Mouse (Mus musculus) heart, embryonic 11.5 days (tissue): Measurements from ENCODE around the gene Atp2c2. TPM values are rescaled to one million over a fixed set of nuclear protein-coding genes. Genes with fewer than 3 reads are reported as not detected.

Experiments used
- ATAC-seq: fragments of 200-750 bp; cut with Nextera tagmentation; replicated peaks from 2 replicates; pipeline ENCODE4 v1.8.0; 2017; ENCODE audit warnings: moderate library complexity; ENCODE audit not compliant: insufficient number of reproducible peaks, low FRiP score, low TSS enrichment
- H3K27ac ChIP-seq: fragments of 300-500 bp; sonication (generic); 2 replicates; pipeline ENCODE4 v1.5.1; 2014; ENCODE audit warnings: mild to moderate bottlenecking, low read depth, low read length
- H3K27me3 ChIP-seq: fragments of 300-500 bp; sonication (generic); 2 replicates; pipeline ENCODE4 v1.6.1; 2014; ENCODE audit warnings: mild to moderate bottlenecking, low read length, mixed read lengths; ENCODE audit not compliant: control insufficient read depth, insufficient read depth
- H3K36me3 ChIP-seq: fragments of 300-500 bp; sonication (generic); 2 replicates; pipeline ENCODE4 v1.6.1; 2014; ENCODE audit warnings: mild to moderate bottlenecking, low read length, moderate library complexity, mixed read lengths; ENCODE audit not compliant: control insufficient read depth, insufficient read depth
- H3K4me1 ChIP-seq: fragments of 300-500 bp; sonication (generic); 2 replicates; pipeline ENCODE4 v1.6.1; 2014; ENCODE audit warnings: low read length; ENCODE audit not compliant: control insufficient read depth, insufficient read depth
- H3K4me2 ChIP-seq: fragments of 300-500 bp; sonication (generic); 2 replicates; pipeline ENCODE4 v1.6.1; 2014; ENCODE audit warnings: mild to moderate bottlenecking, moderate library complexity
- H3K4me3 ChIP-seq: fragments of 300-500 bp; sonication (generic); 2 replicates; pipeline ENCODE4 v1.5.1; 2014; ENCODE audit warnings: low read depth, low read length
- H3K9ac ChIP-seq: fragments of 300-500 bp; sonication (generic); 2 replicates; pipeline ENCODE4 v1.6.1; 2014; ENCODE audit warnings: mild to moderate bottlenecking, low read depth, low read length, moderate library complexity
- H3K9me3 ChIP-seq: fragments of 300-500 bp; sonication (generic); replicated peaks from 2 replicates; pipeline ENCODE4 v1.6.1; 2016; ENCODE audit warnings: low read length; ENCODE audit not compliant: control insufficient read depth
- WGBS: fragments of 180-500 bp; shearing (Covaris S2); extraction: QIAGEN DNeasy Blood & Tissue Kit; methylation state at CpG from one replicate; pipeline ENCODE4 v1.1.7; 2014; ENCODE audit not compliant: insufficient replicate concordance; 5-methylcytosine and 5-hydroxymethylcytosine counted together
- polyA plus RNA-seq: library from polyadenylated mRNA; unstranded; fragments of >200 nt; fragmentation: Nextera tagmentation; extraction: Ambion mirVana; gene quantifications from 2 replicates; pipeline ENCODE4 v1.2.1, GENCODE M21; 2014

The Atp2c2 gene
- polyA plus RNA-seq, 1 experiment from 2014 or later = 0.14 TPM

DNA sequence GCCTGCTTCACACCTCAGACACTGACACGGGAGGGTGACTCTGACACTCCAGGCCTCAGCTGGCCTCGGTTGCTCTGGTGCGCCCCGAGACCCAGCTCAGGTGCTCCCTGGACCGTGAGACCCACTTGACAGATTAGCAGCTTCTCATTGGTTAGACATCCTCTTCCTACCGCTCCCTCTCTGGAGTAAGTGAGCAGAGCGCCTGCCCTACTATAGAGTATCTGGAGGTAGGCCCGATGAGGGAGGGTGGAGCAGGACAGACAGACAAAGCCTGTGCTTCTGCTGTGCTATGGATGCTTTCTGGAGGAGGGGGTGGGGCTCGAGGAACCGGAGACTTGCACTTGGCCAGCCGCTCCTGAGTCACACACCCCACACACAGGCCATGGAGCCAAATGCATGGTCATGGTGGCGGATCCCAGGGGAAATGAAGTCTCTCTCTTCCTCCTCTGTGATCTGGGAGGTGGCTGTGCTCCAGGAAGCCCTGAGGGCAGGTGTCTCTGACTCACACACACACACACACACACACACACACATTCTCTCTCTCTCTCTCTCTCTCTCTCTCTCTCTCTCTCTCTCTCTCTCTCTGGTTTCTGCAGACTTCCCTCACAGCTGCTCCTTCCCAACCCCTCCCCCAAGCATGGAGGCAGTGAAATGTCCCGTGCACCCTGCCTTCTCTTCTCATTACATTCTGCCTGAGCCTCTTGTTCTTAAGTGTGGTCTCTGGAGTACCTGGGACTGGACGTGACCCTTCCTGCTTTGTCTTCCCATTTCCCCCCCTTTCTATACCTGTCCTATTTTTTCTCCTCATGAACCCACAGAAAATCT is 9.3 kb downstream of the Atp2c2 start:
- Histone ChIP-seq H3K9me3 (no peaks in the 10 kb centered on the region), H3K4me1 (no peaks in the 10 kb centered on the region; the same call in 1 of the 2 replicates), H3K36me3 (no peaks in the 10 kb centered on the region), H3K4me2 (no peak overlapping the region), H3K9ac (no peak overlapping the region), H3K4me3 (no peak overlapping the region), H3K27me3 (no peaks in the 10 kb centered on the region), H3K27ac (no peak overlapping the region)
- no peak for ATAC-seq
- WGBS = 55% methylated on average over 14 of the region's 14 CpGs

DNA sequence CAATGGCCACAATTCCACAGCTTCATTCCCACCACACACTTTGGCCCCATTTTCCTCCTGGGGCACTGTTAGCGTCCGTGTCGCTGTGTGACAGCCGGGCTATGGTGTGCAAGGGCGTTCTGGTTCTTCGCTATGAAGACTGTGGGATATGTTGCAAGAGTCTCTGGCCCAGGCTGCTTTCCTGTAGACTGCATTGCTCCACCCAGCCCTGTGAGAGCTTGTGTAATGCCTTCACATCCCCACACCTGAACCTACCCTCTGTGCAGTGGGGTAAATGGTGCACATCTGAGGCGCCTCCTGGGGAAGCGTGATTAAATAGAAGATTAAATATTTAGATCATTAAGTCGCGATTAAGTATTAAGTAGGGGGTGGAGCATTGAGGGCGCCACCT is 9.9 kb downstream of the Atp2c2 start:
- Histone ChIP-seq H3K36me3 (no peaks in the 10 kb centered on the region), H3K27ac (no peak overlapping the region), H3K4me1 (no peaks in the 10 kb centered on the region; the same call in 1 of the 2 replicates), H3K27me3 (no peaks in the 10 kb centered on the region), H3K9me3 (no peaks in the 10 kb centered on the region), H3K4me2 (no peak overlapping the region), H3K4me3 (no peak overlapping the region), H3K9ac (no peak overlapping the region)
- 75% methylated on average over 11 of the region's 11 CpGs for WGBS
- no peak for ATAC-seq

DNA sequence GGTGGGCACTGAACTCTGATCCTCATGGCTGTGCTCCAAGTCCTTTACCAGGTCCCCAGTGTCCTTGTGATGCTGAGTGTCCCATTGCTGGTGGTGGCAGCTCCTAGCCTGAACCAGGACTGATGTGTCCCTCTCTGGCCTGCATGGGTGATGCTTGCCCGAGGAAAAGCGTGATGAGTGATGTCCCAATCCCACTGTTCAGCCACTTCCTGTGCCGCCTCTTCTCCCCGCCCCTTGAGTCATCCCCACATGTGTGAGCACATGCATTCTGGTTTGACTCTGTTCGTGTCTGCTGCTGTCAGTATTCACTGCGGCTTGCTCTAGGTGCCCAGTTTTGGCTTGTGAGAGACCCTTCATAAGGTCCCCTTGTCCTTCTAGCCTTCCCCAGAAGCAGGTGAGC is 12.4 kb downstream of the Atp2c2 start:
- H3K9ac ChIP-seq = no peak overlapping the region
- peaks cover 4% of the 10 kb centered on the region for H3K4me1 ChIP-seq
- no peaks in the 10 kb centered on the region for H3K27me3 ChIP-seq
- no peak overlapping the region for H3K4me2 ChIP-seq
- H3K9me3 ChIP-seq = no peaks in the 10 kb centered on the region
- no peak overlapping the region for H3K27ac ChIP-seq
- 62% methylated on average over 6 of the region's 6 CpGs for WGBS
- ATAC-seq = no peak
- no peaks in the 10 kb centered on the region for H3K36me3 ChIP-seq
- H3K4me3 ChIP-seq = no peak overlapping the region

DNA sequence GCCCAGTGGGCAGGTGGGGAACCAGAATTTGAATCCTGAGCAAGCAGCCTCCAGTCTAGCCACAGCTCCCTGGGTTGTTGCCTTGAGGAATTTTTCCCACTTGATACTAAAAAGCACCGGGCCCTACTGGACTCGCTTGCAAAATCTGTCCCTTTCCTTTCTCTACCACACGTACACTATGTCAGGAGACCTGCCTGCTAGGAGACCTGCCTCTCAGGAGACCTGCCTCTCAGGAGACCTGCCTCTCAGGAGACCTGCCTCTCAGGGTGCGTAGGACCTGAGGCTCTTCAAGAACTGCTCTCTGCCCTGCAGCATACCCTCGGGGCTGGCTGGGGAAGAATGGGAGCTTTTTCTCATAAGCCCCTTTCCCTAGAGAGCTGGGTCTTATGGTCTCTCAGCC is 13.6 kb downstream of the Atp2c2 start:
- H3K4me3 ChIP-seq = no peak overlapping the region

DNA sequence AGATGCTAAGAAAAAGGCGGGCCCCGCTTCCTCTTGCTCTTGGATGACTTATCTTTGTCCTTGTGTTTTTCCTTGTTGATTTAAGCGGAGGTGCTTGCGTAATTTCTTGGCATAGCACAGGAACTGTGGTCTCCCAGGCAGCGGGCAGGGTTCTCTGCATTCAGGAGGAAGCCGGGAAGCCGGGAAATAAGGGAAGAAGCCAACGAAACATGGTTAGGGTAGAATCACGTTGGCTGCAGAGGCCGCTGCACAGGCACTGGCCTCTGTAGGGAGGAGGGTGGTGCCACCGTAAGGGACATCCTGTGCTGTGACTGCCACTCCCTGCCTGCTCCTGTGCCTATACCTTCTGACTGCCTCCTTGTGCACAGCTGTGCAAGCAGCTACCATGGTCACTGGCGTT is 15.4 kb downstream of the Atp2c2 start:
- H3K27me3 ChIP-seq = no peaks in the 10 kb centered on the region
- ATAC-seq = no peak; the same call in 1 of the 2 replicates
- H3K27ac ChIP-seq = peak overlapping the region; percentile 24; the same call in 1 of the 2 replicates
- no peak overlapping the region for H3K4me3 ChIP-seq
- H3K4me2 ChIP-seq = no peak overlapping the region
- no peaks in the 10 kb centered on the region for H3K36me3 ChIP-seq
- WGBS = 56% methylated on average over 12 of the region's 12 CpGs
- peaks cover 5% of the 10 kb centered on the region for H3K4me1 ChIP-seq
- no peak overlapping the region for H3K9ac ChIP-seq
- no peaks in the 10 kb centered on the region for H3K9me3 ChIP-seq

More for the DNA sequence above, 13.6 kb downstream of the Atp2c2 start:
- Histone ChIP-seq H3K4me2 (no peak overlapping the region), H3K36me3 (no peaks in the 10 kb centered on the region), H3K9ac (no peak overlapping the region), H3K27me3 (no peaks in the 10 kb centered on the region), H3K27ac (no peak overlapping the region), H3K4me1 (peaks cover 5% of the 10 kb centered on the region), H3K9me3 (no peaks in the 10 kb centered on the region)
- 76% methylated on average over 5 of the region's 5 CpGs for WGBS
- ATAC-seq = no peak

DNA sequence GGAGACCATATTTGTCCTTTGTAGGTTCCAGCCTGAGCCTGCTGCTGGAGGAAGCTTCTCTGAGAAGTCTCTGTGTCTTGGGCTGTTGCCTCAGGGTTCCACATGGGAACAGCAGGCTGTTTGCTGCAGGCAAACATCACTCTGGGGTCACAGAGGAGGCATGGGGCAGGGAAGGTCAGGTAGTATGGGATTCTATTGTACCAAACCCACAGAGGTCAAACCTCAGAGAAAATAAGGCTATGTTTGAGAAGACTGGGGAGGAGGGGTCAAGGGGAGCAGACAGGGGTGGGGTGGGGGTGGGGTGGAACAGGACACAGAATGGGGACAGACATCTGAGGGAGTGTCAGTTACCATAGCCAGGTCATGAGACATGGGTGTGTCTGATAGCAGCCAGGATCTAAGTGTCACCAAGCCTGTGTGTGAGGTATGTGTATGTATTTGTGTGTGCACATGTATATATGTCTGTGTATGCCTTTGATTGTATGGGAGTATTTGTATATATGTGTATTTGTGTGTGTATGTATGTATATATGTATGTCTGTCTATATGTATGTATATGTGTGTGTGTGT is 17.0 kb downstream of the Atp2c2 start:
- H3K27ac ChIP-seq = no peak overlapping the region
- no peaks in the 10 kb centered on the region for H3K36me3 ChIP-seq
- H3K4me2 ChIP-seq = no peak overlapping the region
- no peaks in the 10 kb centered on the region for H3K9me3 ChIP-seq
- no peaks in the 10 kb centered on the region for H3K27me3 ChIP-seq
- no peak overlapping the region for H3K9ac ChIP-seq
- ATAC-seq = no peak
- no peak overlapping the region for H3K4me3 ChIP-seq
- H3K4me1 ChIP-seq = peaks cover 5% of the 10 kb centered on the region

DNA sequence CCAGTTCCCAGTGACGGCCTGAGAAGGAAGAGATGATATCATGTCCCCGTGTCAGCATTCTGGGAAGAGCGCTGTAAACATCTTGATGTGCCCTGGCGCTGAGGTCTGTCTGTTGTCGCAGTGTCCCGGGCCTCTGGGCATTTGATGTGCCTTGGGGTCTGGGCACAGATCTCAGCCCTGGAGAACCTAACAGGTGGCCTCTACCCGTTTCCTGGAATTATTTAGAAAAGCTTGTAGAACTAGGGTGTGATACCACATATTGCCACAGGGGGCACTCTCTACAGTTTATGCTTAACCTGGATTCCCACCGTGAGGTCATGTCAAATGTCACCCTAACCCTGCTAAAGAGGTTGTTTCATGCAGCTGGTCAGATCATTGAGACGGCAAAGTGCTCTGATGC is 18.0 kb downstream of the Atp2c2 start:
- Histone ChIP-seq H3K9ac (no peak overlapping the region), H3K4me2 (no peak overlapping the region), H3K27ac (no peak overlapping the region), H3K36me3 (no peaks in the 10 kb centered on the region), H3K4me3 (no peak overlapping the region), H3K27me3 (no peaks in the 10 kb centered on the region), H3K4me1 (peaks cover 5% of the 10 kb centered on the region; the same call in 1 of the 2 replicates), H3K9me3 (no peaks in the 10 kb centered on the region)
- ATAC-seq = no peak
- WGBS = 57% methylated on average over 9 of the region's 9 CpGs

DNA sequence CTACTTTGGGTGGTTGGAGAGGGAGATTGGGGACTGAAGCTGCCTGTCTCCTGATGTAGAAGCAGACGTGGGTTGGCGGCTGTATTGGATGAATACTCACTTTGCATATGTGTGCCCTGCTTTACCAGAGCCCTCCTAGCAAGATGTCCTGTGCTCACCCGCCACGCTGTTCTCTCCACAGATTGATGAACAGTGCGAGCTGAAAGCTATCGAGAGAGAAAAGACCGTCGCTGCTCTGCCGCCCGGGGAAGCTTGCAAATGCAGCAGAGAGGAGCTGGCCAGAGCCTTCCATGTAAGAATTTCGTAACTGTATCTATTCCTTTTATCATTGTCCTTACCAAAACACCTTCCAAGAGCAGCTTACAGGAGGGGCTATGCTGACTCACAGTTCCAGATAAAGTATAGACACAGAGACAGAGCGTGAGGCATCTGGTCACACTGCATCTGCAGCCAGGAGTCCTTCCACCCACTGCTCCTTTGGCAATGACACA is 19.2 kb downstream of the Atp2c2 start:
- H3K36me3 ChIP-seq = no peaks in the 10 kb centered on the region
- H3K4me2 ChIP-seq = no peak overlapping the region
- WGBS = 60% methylated on average over 12 of the region's 12 CpGs
- H3K9ac ChIP-seq = no peak overlapping the region
- H3K9me3 ChIP-seq = no peaks in the 10 kb centered on the region
- no peaks in the 10 kb centered on the region for H3K27me3 ChIP-seq
- ATAC-seq = no peak
- H3K27ac ChIP-seq = no peak overlapping the region
- no peak overlapping the region for H3K4me3 ChIP-seq
- H3K4me1 ChIP-seq = peaks cover 13% of the 10 kb centered on the region
